Mouse (Mus musculus) myocyte (in vitro differentiated cells): ENCODE results near the gene Slc2a2.

Experiments
- POLR2A ChIP-seq: IDR thresholded peaks from one replicate; pipeline ENCODE4 v1.6.1; 2011; ENCODE audit warnings: low read depth, mild to moderate bottlenecking, control low read depth, moderate library complexity; ENCODE audit not compliant: insufficient read length
- POLR2AphosphoS2 ChIP-seq: IDR thresholded peaks from one replicate; pipeline ENCODE4 v1.6.1; 2011; ENCODE audit warnings: low read depth, control low read depth; ENCODE audit not compliant: insufficient read length

GRCm38 (mm10) chr3:28743251-28743650 lies 45.5 kb downstream of the Slc2a2 start:
- TF ChIP-seq POLR2A = no peak
- no peak for TF ChIP-seq POLR2AphosphoS2
